Mouse (Mus musculus) gastrocnemius, adult 2 months (tissue): Measurements from ENCODE around the gene Supt6. TPM values are rescaled to one million over a fixed set of nuclear protein-coding genes. Genes with fewer than 3 reads are reported as not detected.

Experiments
- DNase-seq: peaks from one replicate; pipeline ENCODE4 v3.0.0; 2022
- H3K27ac ChIP-seq: fragments of 200-600 bp; 2 replicates; pipeline ENCODE4 v1.8.1; 2022; ENCODE audit warnings: mild to moderate bottlenecking
- H3K4me3 ChIP-seq: fragments of 200-600 bp; 2 replicates; pipeline ENCODE4 v1.8.1; 2022; ENCODE audit warnings: mild to moderate bottlenecking, moderate library complexity
- CTCF ChIP-seq: fragments of 200-600 bp; IDR thresholded peaks from 2 replicates; pipeline ENCODE4 v1.8.1; 2022; ENCODE audit warnings: antibody characterized with exemption, mild to moderate bottlenecking, moderate library complexity
- intact Hi-C: fragments of 180-260 bp; cut with DNase I; formaldehyde crosslinking; loops from one replicate; pipeline ENCODE4 v1.15.1; 2025
- total RNA-seq, 2 experiments: library from RNA; stranded (reverse); gene quantifications; 2 replicates each; pipeline ENCODE4 v1.2.3; 2021

Supt6 gene
- total RNA-seq, 2 experiments from 2014 or later: 30.3 to 33.7 TPM

GRCm38 (mm10) chr11:78213086-78213817, 32.5 kb downstream of the Supt6 start:
- no peak overlapping the region for H3K27ac ChIP-seq
- H3K4me3 ChIP-seq: no peak overlapping the region
- intact Hi-C loops: no loop called here
- DNase-seq: no peak
- TF ChIP-seq CTCF: no peak

GRCm38 (mm10) chr11:78211513-78211912, 34.3 kb downstream of the Supt6 start:
- Histone ChIP-seq H3K4me3 (no peak overlapping the region), H3K27ac (no peak overlapping the region)
- DNase-seq: no peak
- TF ChIP-seq CTCF: no peak
- intact Hi-C loops: no loop called here

GRCm38 (mm10) chr11:78210615-78211014, 35.2 kb downstream of the Supt6 start:
- intact Hi-C loops: no loop called here
- H3K27ac ChIP-seq: no peak overlapping the region
- no peak for TF ChIP-seq CTCF
- no peak overlapping the region for H3K4me3 ChIP-seq
- no peak for DNase-seq

GRCm38 (mm10) chr11:78209886-78210285, 35.9 kb downstream of the Supt6 start:
- DNase-seq: no peak
- no peak overlapping the region for H3K27ac ChIP-seq
- no peak overlapping the region for H3K4me3 ChIP-seq
- TF ChIP-seq CTCF: no peak
- intact Hi-C loops: no loop called here

GRCm38 (mm10) chr11:78207190-78207589, 38.6 kb downstream of the Supt6 start:
- intact Hi-C loops: no loop called here
- Histone ChIP-seq H3K4me3 (no peak overlapping the region), H3K27ac (no peak overlapping the region)
- DNase-seq: no peak
- no peak for TF ChIP-seq CTCF

GRCm38 (mm10) chr11:78205361-78206206, 40.2 kb downstream of the Supt6 start:
- no peak for DNase-seq
- Histone ChIP-seq H3K27ac (no peak overlapping the region), H3K4me3 (no peak overlapping the region)
- TF ChIP-seq CTCF: no peak
- intact Hi-C loops: no loop called here

- intact Hi-C loops: no loop called here
These were observed 41.5 kb downstream of the Supt6 start for GRCm38 (mm10) chr11:78204287-78204686.

GRCm38 (mm10) chr11:78202372-78202771, 43.4 kb downstream of the Supt6 start:
- Histone ChIP-seq H3K4me3 (no peak overlapping the region), H3K27ac (no peak overlapping the region)
- TF ChIP-seq CTCF: no peak
- no peak for DNase-seq
- intact Hi-C loops: no loop called here

More at GRCm38 (mm10) chr11:78204287-78204686, 41.5 kb downstream of the Supt6 start:
- Histone ChIP-seq H3K27ac (no peak overlapping the region), H3K4me3 (no peak overlapping the region)
- TF ChIP-seq CTCF: no peak
- DNase-seq: no peak

- intact Hi-C loops: no loop called here
- no peak for DNase-seq
- Histone ChIP-seq H3K4me3 (peak overlapping the region; percentile 75), H3K27ac (peak overlapping the region; percentile 71)
- no peak for TF ChIP-seq CTCF
These were observed 50.5 kb downstream of the Supt6 start for GRCm38 (mm10) chr11:78195101-78195863.

- TF ChIP-seq CTCF: no peak
- peak overlapping the region; percentile 71 for H3K27ac ChIP-seq
These were observed 51.2 kb downstream of the Supt6 start for GRCm38 (mm10) chr11:78194411-78195100.

GRCm38 (mm10) chr11:78193113-78193512, 52.7 kb downstream of the Supt6 start, which contains the start of gene Proca1:
Gene Proca1 (plus strand): TSS chr11:78193392.
- intact Hi-C loops: no loop called here
- Histone ChIP-seq H3K27ac (peak within 1 kb of the TSS; percentile 71), H3K4me3 (peak within 1 kb of the TSS; percentile 75; the same call in 1 of the 2 replicates)
- DNase-seq: no peak
- TF ChIP-seq CTCF: no peak

More at GRCm38 (mm10) chr11:78194411-78195100, 51.2 kb downstream of the Supt6 start:
- intact Hi-C loops: no loop called here
- DNase-seq: peak; percentile 84
- peak overlapping the region; percentile 75 for H3K4me3 ChIP-seq

GRCm38 (mm10) chr11:78190041-78190440, 55.7 kb downstream of the Supt6 start:
- intact Hi-C loops: no loop called here

More at GRCm38 (mm10) chr11:78190041-78190440, 55.7 kb downstream of the Supt6 start:
- Histone ChIP-seq H3K27ac (peak overlapping the region; percentile 85; the same call in 1 of the 2 replicates), H3K4me3 (peak overlapping the region; percentile 85; the same call in 1 of the 2 replicates)
- TF ChIP-seq CTCF: no peak
- DNase-seq: no peak
